Mouse (Mus musculus) cerebellum, adult (tissue): ENCODE data around the gene Gm3012.
"Not testable (repeated sequence)": the region's sequence is repeated elsewhere in the genome, so short reads cannot be mapped to it uniquely, and the experiment has no call there.

Source experiments
- ATAC-seq: cut with Nextera tagmentation; 2 replicates; pipeline ENCODE4 v1.9.2; 2017; ENCODE audit warnings: mild to moderate bottlenecking, moderate library complexity, mixed read lengths; ENCODE audit not compliant: insufficient number of reproducible peaks, low FRiP score, low TSS enrichment

Gene Gm3012

GRCm38 (mm10) chr14:3634212-3634611 lies at the start of gene Gm3012:
Gene Gm3012, plus strand, starts transcription at chr14:3634512.
- not testable (repeated sequence) for ATAC-seq

DNA sequence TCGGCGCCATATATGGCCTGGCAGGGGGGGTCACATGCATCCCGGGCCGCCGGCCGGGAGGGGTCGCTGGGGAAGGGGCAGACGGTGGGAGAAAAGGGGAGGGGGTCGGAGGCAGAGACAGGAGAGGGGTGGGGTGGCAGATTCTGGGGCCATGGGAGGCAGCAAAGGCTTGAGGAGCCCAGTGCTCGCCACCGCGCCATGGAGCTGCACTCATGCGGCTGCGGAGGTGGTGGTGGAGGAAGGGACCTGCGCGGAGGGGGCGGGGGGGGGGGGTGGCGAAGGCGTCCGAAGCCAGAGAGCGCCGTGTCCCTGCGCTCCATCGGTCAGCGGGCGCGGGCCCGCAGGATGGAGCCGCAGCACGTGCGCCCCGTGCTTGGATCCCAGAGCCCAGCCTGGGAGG lies 17.4 kb downstream of the Gm3012 start, which contains the start of gene Gm3020:
Gene Gm3020, plus strand, starts transcription at position 301 of the 400 bp plus-strand sequence.
- ATAC-seq: not testable (repeated sequence)

- not testable (repeated sequence) for ATAC-seq
Observed at GRCm38 (mm10) chr14:3688483-3688882, 54.2 kb downstream of the Gm3012 start, which contains the start of gene Gm3043. Gene Gm3043, plus strand, starts transcription at chr14:3688783.
